Mouse (Mus musculus) olfactory bulb, adult 2 months (tissue): Measurements from ENCODE around the gene Tpst2. TPM values are rescaled to one million over a fixed set of nuclear protein-coding genes. Genes with fewer than 3 reads are reported as not detected.

Source experiments
- H3K27ac ChIP-seq: fragments of 200-500 bp; 2 replicates; pipeline ENCODE4 v1.5.1; 2012; ENCODE audit warnings: low read depth, low read length; ENCODE audit not compliant: insufficient read depth
- H3K4me1 ChIP-seq: fragments of 200-500 bp; 2 replicates; pipeline ENCODE4 v1.6.1; 2012; ENCODE audit warnings: low read length; ENCODE audit not compliant: control insufficient read depth, insufficient read depth
- H3K4me3 ChIP-seq: fragments of 200-500 bp; 2 replicates; pipeline ENCODE4 v1.5.1; 2012; ENCODE audit warnings: mild to moderate bottlenecking, low read depth, low read length, moderate library complexity; ENCODE audit not compliant: insufficient read depth
- CTCF ChIP-seq: fragments of 200-500 bp; IDR thresholded peaks from 2 replicates; pipeline ENCODE4 v1.5.1; 2012; ENCODE audit warnings: low read depth, mild to moderate bottlenecking, low read length, moderate library complexity; ENCODE audit not compliant: insufficient read depth
- POLR2A ChIP-seq: fragments of 200-500 bp; IDR thresholded peaks from 2 replicates; pipeline ENCODE4 v1.6.1; 2012; ENCODE audit warnings: mild to moderate bottlenecking, low read depth, low read length, moderate library complexity; ENCODE audit not compliant: insufficient read depth
- WGBS: fragments of 180-500 bp; shearing (Covaris S2); methylation state at CpG from one replicate; pipeline ENCODE4 v1.1.7; 2018; 5-methylcytosine and 5-hydroxymethylcytosine counted together
- polyA plus RNA-seq: library from polyadenylated mRNA; stranded (reverse); fragments of >200 nt; gene quantifications from 2 replicates; pipeline ENCODE4 v1.2.4, GENCODE M21; 2012; ENCODE audit warnings: low replicate concordance; ENCODE audit not compliant: missing spikeins, insufficient read depth, insufficient read length

The Tpst2 gene
- not detected in 2 replicates for polyA plus RNA-seq

DNA sequence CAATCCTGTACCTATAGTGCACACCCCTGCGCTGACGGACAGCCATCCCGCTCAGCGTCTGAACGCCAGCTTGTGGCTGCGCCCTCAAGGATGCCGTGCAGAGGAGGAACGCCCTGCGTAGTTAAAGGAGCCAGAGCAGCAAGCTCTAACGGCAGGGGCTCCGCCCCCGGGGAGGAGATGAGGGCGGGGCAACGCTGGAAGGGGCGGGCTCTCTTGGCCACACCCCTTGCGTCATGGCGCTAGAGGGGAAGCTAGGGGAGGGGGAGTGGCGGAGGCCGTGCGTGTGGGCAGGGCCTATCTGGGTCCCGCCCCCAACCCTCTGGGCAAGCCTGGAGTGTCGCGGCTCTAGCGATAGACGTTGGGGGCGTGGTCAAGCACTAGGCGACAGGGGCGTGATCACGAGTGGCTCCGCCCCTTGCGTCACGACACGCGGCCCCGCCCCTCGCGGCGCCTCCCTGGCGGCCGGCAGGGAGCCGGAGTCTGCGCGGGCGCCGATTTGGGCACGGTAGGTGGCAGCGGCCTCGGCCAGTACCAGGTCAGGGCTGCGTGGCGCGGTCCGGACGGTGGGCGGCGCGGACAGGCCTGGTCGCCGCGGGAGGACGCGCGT, at the start of gene Tpst2:
Gene Tpst2 (plus strand): TSS at position 425 of the 607 bp plus-strand sequence.
- under 1% methylated on average over 62 of the region's 62 CpGs for WGBS

DNA sequence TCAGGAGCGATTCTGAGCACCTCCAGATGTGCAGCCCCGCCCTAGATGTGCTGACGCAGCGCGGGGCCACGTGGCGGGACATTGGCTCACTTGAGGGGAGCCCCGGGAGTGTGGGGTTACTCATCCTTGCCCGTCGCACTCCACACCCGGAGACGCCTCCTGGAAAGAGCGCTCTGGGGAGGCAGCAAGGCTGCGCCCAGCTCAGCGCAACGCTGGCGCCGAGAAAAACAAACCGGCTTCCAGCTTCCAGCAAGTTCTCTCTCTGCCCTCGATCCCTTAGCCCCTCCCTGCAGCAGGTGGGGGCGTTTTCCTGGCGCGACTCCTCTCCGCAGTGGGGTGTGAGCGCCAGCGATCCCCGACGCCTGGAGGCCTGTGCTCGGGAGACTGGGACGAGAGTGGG, 49.1 kb upstream of the Tpst2 start:
- TF ChIP-seq POLR2A (no peak), CTCF (no peak)
- Histone ChIP-seq H3K27ac (no peak overlapping the region), H3K4me3 (peak overlapping the region; percentile 42), H3K4me1 (peaks cover 21% of the 10 kb centered on the region)
- 1% methylated on average over 30 of the region's 30 CpGs for WGBS

More for the DNA sequence above, at the start of gene Tpst2:
- Histone ChIP-seq H3K4me3 (peak within 1 kb of the TSS; percentile 93), H3K4me1 (peaks cover 35% of the 10 kb centered on the region), H3K27ac (peak within 1 kb of the TSS; percentile 80)
- peak; percentile 83 for TF ChIP-seq POLR2A
- TF ChIP-seq CTCF, result no peak

DNA sequence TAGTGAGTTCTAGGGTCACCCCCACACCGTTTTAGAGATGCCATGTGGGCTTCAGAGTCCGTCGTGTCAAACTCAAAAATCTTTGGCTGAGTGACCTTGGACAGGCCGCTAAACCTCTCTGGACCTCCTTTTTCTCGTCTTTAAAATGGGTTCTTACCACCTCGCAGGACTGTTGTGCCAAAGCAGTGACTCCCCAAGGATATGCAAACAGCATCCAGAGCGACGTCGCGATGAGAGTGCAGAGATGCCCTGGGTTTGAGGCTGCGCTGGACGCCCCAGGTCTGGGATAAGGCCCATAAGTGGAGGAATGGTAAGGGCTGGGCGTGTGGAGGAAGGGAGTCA, 48.6 kb upstream of the Tpst2 start:
- H3K4me1 ChIP-seq, result peaks cover 21% of the 10 kb centered on the region
- H3K4me3 ChIP-seq, result peak overlapping the region; percentile 42
- WGBS, result 2% methylated on average over 13 of the region's 13 CpGs
- no peak overlapping the region for H3K27ac ChIP-seq
- no peak for TF ChIP-seq CTCF
- no peak for TF ChIP-seq POLR2A

DNA sequence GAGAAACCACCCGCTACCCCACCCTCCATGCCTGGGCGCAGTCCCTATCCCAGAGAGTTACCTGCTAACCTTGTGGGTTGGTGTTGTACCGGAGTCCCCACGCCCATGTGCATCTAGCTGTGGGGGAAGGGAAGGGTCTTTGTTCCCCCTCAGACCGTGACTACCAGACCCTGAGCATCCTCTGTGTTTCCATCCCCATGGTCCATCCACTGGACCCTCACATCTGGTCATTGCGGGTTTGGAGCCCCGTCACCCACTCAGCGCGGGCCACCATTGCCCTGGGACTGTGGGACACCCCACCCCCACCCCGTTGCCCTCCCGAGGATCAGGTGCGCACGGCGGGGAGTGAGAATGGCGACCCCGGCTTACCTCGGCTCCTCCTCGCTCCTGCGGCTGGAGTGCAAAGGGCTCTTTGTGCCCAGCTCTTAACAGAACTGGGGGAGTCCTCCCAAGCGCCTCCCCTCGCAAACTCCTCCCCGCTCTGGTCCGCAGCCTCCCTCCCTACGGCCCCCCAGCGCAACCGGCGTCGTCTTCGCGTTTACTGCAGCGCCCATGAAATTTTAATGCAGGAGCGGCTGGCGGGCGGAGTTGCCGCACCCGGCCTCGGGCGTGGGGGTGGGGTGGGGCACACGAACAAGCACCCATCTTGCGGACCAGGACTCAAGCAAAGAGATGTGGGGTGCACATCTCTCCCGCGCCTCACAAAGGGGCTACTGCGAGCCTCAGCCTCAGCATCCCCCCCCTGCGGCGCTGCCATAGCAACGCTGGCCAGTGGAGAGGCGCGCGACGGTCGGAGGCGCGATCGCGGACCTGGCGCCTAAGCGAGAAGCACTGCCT, 48.0 kb upstream of the Tpst2 start:
- no peak for TF ChIP-seq POLR2A
- TF ChIP-seq CTCF, result no peak
- peak overlapping the region; percentile 42 for H3K4me3 ChIP-seq
- WGBS, result under 1% methylated on average over 57 of the region's 57 CpGs
- H3K4me1 ChIP-seq, result peaks cover 21% of the 10 kb centered on the region
- no peak overlapping the region for H3K27ac ChIP-seq

DNA sequence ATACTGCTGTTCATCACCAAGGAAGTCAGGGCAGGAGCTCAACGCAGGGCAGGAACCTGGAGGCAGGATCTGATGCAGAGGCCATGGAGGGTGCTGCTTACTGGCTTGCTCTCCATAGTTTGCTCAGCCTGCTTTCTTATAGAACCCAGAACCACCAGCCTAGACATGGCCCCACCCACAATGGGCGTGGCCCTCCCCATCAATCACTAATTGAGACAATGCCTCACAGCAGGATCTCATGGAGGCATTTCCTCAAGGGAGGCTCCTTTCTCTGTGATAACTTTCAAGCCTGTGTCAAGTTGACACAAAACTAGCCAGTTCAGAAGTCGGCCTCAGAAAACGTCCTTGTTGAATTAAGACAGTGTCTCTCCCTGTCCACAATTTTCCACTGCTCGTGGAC, 40.7 kb upstream of the Tpst2 start:
- H3K4me3 ChIP-seq, result no peak overlapping the region
- H3K27ac ChIP-seq, result no peak overlapping the region
- WGBS, result 74% methylated on average over 5 of the region's 5 CpGs
- peaks cover 6% of the 10 kb centered on the region for H3K4me1 ChIP-seq
- TF ChIP-seq CTCF (no peak), POLR2A (no peak)

DNA sequence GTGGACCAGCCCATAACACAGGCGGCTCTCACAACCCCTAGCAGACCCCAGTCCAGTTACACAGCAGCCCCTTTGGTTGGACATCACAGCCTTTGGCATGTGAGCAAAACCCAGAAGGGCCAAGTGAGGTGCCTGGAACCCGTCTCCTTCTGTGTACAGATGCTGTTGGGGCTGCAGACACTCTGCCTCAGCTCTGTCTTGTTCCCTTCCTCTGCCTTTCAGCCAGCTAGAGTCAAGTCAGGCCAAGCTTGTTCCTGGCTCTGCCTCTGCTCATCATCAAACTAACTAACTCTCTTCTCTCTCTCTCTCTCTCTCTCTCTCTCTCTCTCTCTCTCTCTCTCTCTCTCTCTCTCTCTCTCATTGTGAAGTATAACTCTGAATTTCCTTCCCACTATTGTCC, 39.9 kb upstream of the Tpst2 start:
- Histone ChIP-seq H3K27ac (no peak overlapping the region), H3K4me3 (no peak overlapping the region), H3K4me1 (peaks cover 9% of the 10 kb centered on the region)
- WGBS, result 88% methylated on average over 2 of the region's 2 CpGs
- TF ChIP-seq CTCF (no peak), POLR2A (no peak)

DNA sequence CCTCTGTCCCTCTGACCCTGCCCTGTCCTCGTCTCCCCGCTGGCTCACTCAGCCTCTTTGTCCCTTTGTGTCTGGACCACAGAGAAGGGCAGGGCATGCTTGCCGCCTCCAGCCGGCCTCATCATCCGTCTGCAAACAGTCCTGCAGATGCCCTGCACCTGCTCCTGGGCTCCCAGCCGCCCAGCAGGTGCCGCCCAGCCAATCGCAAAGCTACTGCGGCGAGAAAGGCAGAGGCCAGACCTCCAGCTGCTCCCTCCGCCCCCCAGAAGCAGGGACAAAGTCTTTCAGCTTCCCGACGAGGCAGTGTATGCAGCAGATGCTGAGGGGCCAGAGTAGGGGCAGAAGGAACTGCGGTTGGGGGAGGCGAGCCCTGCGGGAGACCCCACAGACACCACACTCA, 39.1 kb upstream of the Tpst2 start:
- TF ChIP-seq POLR2A (no peak), CTCF (no peak)
- Histone ChIP-seq H3K27ac (no peak overlapping the region), H3K4me1 (peaks cover 12% of the 10 kb centered on the region), H3K4me3 (no peak overlapping the region)
- 25% methylated on average over 16 of the region's 16 CpGs for WGBS

DNA sequence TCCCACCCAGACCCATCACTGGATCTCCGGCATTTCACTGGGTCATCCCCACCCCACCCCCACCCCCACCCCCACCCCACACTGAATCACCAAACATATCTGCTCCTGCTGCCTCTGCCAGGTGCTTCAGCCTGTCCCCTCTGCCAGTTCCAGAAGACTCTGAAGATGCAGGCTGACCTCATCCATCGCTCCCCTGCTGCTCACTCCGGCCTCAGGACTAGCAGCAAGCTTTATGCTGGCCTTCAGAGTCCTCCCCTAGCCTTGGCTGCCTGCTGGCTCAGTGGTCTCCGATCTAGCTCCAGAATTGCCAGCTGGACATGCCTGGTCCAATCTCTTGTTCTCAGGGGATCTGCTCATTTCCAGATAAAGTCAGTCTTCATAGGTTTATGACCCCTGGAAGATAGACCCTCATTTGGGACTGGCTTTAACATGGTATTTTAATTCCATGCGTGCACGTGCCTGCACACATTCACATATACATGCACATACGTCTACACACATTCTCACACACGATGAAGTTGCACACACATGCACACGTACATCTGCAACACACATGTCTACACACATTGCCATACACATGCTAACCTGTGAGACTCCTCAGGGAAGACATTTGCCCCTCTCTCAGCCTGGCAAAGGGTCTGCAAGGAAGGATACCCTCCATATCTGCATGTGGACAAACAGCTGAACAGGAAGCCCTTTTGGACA, 38.5 kb upstream of the Tpst2 start:
- Histone ChIP-seq H3K4me3 (no peak overlapping the region), H3K27ac (no peak overlapping the region), H3K4me1 (peaks cover 12% of the 10 kb centered on the region)
- TF ChIP-seq CTCF (no peak), POLR2A (no peak)
- WGBS, result 64% methylated on average over 9 of the region's 9 CpGs

DNA sequence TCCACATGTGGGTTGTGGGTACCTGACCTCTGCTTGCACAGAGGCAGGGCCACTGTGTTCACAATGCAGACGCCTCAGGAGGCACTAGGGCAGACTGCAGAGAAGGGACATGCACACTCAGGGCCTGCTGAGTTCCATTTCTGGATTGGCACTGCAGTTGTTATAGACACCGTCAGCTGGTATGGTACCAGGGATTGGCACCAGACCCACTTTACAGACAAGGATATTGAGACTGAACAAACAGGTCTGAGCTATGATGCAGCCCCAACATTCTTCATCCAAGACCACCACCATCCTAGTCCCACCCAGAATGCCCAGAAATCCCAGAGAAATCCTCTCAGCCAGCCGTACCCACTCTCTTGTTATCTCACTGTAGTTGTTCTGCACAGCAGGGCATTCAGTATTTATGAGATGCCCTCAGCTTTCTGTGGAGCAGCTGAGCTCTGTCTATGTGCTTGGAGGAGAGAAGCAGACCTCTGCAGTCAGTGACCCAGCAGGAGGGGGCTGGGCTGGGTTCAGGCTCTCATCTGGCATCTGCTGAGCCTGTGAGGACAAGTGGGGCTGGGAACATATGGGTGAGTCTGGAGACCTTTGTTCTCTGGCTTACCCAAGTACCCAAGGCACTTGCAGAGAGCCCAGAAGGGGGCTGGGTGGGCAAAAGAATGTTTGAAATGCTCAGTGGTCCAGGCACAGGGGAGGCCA, 37.6 kb upstream of the Tpst2 start:
- TF ChIP-seq POLR2A, result no peak
- no peak for TF ChIP-seq CTCF
- 64% methylated on average over 3 of the region's 3 CpGs for WGBS
- no peak overlapping the region for H3K4me3 ChIP-seq
- H3K4me1 ChIP-seq, result peaks cover 12% of the 10 kb centered on the region
- H3K27ac ChIP-seq, result no peak overlapping the region
